ENCODE assay signal across 10 mouse cellular contexts in the genomic region with DNA sequence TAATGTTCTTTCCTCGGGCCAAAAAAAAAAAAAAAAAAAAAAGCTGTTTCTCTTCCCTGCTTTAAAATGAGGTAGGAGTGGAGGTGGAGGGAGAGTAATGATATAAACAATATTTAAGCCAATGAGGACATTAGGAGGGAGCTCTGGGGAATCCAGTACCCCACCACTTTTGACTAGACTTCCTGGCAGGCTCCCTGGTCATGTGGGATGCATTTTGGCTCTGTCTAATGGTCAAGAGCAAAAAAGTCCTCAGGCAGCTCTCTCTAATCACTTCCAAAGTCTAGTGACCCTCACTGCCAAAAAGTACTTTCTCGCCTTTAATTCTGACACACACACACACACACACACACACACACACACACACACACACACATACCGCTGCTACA.
DNase-seq lines count a peak whose midpoint lies in the region; ATAC-seq and TF ChIP-seq lines count a peak whose summit lies in the region.
"Had no signal": no experiment of that assay in that cellular context is flagged by ENCODE, and none has a peak within 500 bp of the region (broad histone marks: within the 10 kb centered on the region; RNA-seq: fewer than 3 reads in every experiment).

No protein-coding gene starts in this region.

- no peaks in the 10 kb centered on the region for H3K79me2 ChIP-seq in heart, adult 2 months (replicated peaks; ENCODE audit: control insufficient read depth, insufficient read depth, low read length)

- no peaks in the 10 kb centered on the region for H3K27me3 ChIP-seq in heart, adult 2 months (ENCODE audit: control insufficient read depth, insufficient read depth, low read length)
- H3K27me3 ChIP-seq in spleen, adult 2 months (ENCODE audit: control insufficient read depth, insufficient read depth, low read length), result no peaks in the 10 kb centered on the region
- H3K27me3 ChIP-seq in stomach, embryonic 16.5 days (ENCODE audit: control insufficient read depth, insufficient read depth, low read length), result no peaks in the 10 kb centered on the region
- H3K27me3 ChIP-seq in liver, embryonic 12.5 days (replicated peaks), result peaks cover 64% of the 10 kb centered on the region
- H3K27me3 ChIP-seq: midbrain, embryonic 12.5 days; Patski had no signal

- DNase-seq in heart, adult 2 months, result peak in 1 of 2 experiments; percentile 36
- no peak for DNase-seq in heart, postnatal 36 days
- no peak for DNase-seq in spleen, adult 2 months (ENCODE audit: low read depth in 1 of 2, low spot score in 2 of 2)
- no peak for DNase-seq in spleen, postnatal 14 days (ENCODE audit: low spot score in 2 of 2)
- peak; percentile 28 for DNase-seq in kidney, adult 9 months

- H3K9ac ChIP-seq in heart, adult 2 months (ENCODE audit: low read depth, low read length), result no peak overlapping the region
- no peak overlapping the region for H3K9ac ChIP-seq in stomach, embryonic 16.5 days (ENCODE audit: low read length)
- H3K9ac ChIP-seq in liver, embryonic 12.5 days, result no peak overlapping the region
- H3K9ac ChIP-seq: midbrain, embryonic 12.5 days had no signal

- peaks cover 12% of the 10 kb centered on the region for H3K4me1 ChIP-seq in heart, adult 2 months (ENCODE audit: control insufficient read depth, insufficient read depth, low read length)
- no peaks in the 10 kb centered on the region for H3K4me1 ChIP-seq in spleen, adult 2 months (ENCODE audit: control insufficient read depth, insufficient read depth, insufficient read length)
- H3K4me1 ChIP-seq in stomach, embryonic 16.5 days (ENCODE audit: control insufficient read depth, insufficient read depth, low read length), result peaks cover 17% of the 10 kb centered on the region; the same call in 1 of the 2 replicates
- H3K4me1 ChIP-seq in liver, embryonic 12.5 days, result no peaks in the 10 kb centered on the region; the same call in 1 of the 2 replicates

- peaks cover 4% of the 10 kb centered on the region; the same call in 1 of the 2 replicates for H3K36me3 ChIP-seq in heart, adult 2 months (ENCODE audit: control insufficient read depth, insufficient read depth, low read length)
- H3K36me3 ChIP-seq in spleen, adult 2 months (ENCODE audit: control insufficient read depth, insufficient read depth, low read length), result no peaks in the 10 kb centered on the region
- H3K36me3 ChIP-seq in stomach, embryonic 16.5 days (ENCODE audit: control insufficient read depth, insufficient read depth, low read length), result no peaks in the 10 kb centered on the region
- H3K36me3 ChIP-seq in liver, embryonic 12.5 days, result no peaks in the 10 kb centered on the region
- H3K36me3 ChIP-seq: midbrain, embryonic 12.5 days had no signal

- H3K27ac ChIP-seq in heart, adult 2 months, result peak overlapping the region; percentile 68
- peak overlapping the region; percentile 15; the same call in 1 of the 2 replicates for H3K27ac ChIP-seq in spleen, adult 2 months (ENCODE audit: insufficient read depth, low read length)
- no peak overlapping the region for H3K27ac ChIP-seq in stomach, embryonic 16.5 days (ENCODE audit: low read length)
- no peak overlapping the region for H3K27ac ChIP-seq in liver, embryonic 12.5 days
- H3K27ac ChIP-seq: midbrain, embryonic 12.5 days had no signal

- H3K4me2 ChIP-seq in stomach, embryonic 16.5 days (ENCODE audit: low read depth, low read length), result no peak overlapping the region
- no peak overlapping the region for H3K4me2 ChIP-seq in liver, embryonic 12.5 days
- H3K4me2 ChIP-seq: midbrain, embryonic 12.5 days had no signal

- no peak for TF ChIP-seq POLR2A in heart, adult 2 months (IDR thresholded peaks at IDR 0.05; ENCODE audit: insufficient read depth, low read depth, low read length)
- TF ChIP-seq POLR2A in spleen, adult 2 months (IDR thresholded peaks at IDR 0.05; ENCODE audit: low read depth, low read length), result no peak

- H3K4me3 ChIP-seq in heart, adult 2 months, result no peak overlapping the region
- peak overlapping the region; percentile 9; the same call in 1 of the 2 replicates for H3K4me3 ChIP-seq in spleen, adult 2 months (ENCODE audit: extremely low read depth, insufficient read depth, insufficient read length)
- H3K4me3 ChIP-seq in stomach, embryonic 16.5 days (replicated peaks; ENCODE audit: low read length), result no peak overlapping the region
- no peak overlapping the region for H3K4me3 ChIP-seq in liver, embryonic 12.5 days
- H3K4me3 ChIP-seq: midbrain, embryonic 12.5 days had no signal

- TF ChIP-seq EP300 in heart, adult 2 months (IDR thresholded peaks at IDR 0.05; ENCODE audit: insufficient read depth, low read depth, low read length), result no peak

- 45% methylated on average over 3 of the region's 3 CpGs for WGBS in heart, adult 2 months
- WGBS in spleen, adult 2 months, result 75% methylated on average over 3 of the region's 3 CpGs
- WGBS in stomach, embryonic 16.5 days, result 50% methylated on average over 3 of the region's 3 CpGs
- WGBS in liver, embryonic 12.5 days (ENCODE audit: insufficient replicate concordance), result 58% methylated on average over 3 of the region's 3 CpGs

- intact Hi-C loops in heart, adult 2 months (cut with DNase I), result no loop called here
- intact Hi-C loops in heart, postnatal 36 days (cut with DNase I), result no loop called here

- H3K9me3 ChIP-seq in stomach, embryonic 16.5 days (replicated peaks; ENCODE audit: control insufficient read depth, low read length), result no peaks in the 10 kb centered on the region
- no peaks in the 10 kb centered on the region for H3K9me3 ChIP-seq in liver, embryonic 12.5 days (replicated peaks)
- H3K9me3 ChIP-seq: midbrain, embryonic 12.5 days had no signal

- peak; percentile 80 for ATAC-seq in stomach, embryonic 16.5 days (ENCODE audit: insufficient read depth, low FRiP score)
- ATAC-seq in megakaryocyte-erythroid progenitor cell, adult 5-6 weeks (replicated peaks; ENCODE audit: low FRiP score, low TSS enrichment, poor library complexity, severe bottlenecking), result no peak
- ATAC-seq in liver, embryonic 12.5 days, result no peak
- ATAC-seq: Patski had no signal

- TF ChIP-seq CTCF in heart, adult 2 months (IDR thresholded peaks at IDR 0.05), result no peak
- TF ChIP-seq CTCF in spleen, adult 2 months (IDR thresholded peaks at IDR 0.05; ENCODE audit: extremely low read depth, insufficient read depth, insufficient read length, insufficient replicate concordance), result no peak

Comparison
In these comparisons a context has a peak if more than half of its experiments do, and no peak if none do; other contexts are left out.
1. H3K27ac ChIP-seq: peak in heart, adult 2 months (single experiment) and spleen, adult 2 months (single experiment); none in stomach, embryonic 16.5 days (single experiment) and liver, embryonic 12.5 days (single experiment).